Mouse (Mus musculus) layer of hippocampus, postnatal 36 days (tissue): ENCODE measurements around the gene Ippk. TPM values are rescaled to one million over a fixed set of nuclear protein-coding genes. Genes with fewer than 3 reads are reported as not detected.
A peak's percentile ranks its signal among the peaks of the same experiment; 100 is the strongest.

ENCODE experiments used
- DNase-seq, 2 experiments: peaks; one replicate each; pipeline ENCODE4 v3.0.0; 2022
- total RNA-seq, 2 experiments: library from RNA; stranded (reverse); gene quantifications; 2 replicates each; pipeline ENCODE4 v1.2.3; 2021

Gene Ippk
- total RNA-seq, 2 experiments from 2014 or later, result 34.5 to 37.9 TPM

DNA sequence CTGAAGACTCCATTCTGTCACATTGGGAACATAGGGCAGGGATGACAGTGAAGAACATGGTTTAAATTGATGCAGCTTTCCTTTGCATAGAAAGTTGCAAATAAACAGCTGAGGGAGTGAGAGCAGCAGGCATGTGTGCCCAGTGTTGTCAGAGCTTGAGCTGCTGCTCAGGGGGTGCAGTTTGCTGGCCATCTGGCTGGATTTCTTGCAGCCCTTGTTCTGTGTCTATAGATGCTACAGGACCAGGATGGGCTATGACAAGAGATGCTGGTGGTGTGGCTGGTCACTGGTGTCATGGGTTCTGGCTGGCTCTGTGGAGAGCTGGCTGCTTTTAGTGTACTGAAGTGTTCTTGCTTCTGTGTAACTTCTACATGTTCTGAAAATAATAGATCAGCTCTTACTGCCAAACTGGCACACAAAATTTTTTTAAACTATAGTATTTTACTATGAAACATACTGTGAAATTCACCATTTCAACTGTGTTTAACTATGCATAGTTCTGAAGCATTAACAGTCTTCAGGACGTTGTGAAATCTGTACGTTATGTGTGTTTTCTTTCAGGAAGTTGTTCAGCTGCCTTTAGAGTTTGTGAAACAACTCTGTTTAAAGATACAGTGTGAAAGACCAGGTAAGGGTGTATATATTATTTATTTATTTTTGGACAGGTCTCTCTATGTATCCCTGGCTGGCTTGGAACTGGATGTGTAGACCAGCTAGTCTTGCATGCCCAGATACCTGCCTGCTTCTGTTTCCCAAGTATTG lies 12.4 kb downstream of the Ippk start:
- DNase-seq, result no peak

DNA sequence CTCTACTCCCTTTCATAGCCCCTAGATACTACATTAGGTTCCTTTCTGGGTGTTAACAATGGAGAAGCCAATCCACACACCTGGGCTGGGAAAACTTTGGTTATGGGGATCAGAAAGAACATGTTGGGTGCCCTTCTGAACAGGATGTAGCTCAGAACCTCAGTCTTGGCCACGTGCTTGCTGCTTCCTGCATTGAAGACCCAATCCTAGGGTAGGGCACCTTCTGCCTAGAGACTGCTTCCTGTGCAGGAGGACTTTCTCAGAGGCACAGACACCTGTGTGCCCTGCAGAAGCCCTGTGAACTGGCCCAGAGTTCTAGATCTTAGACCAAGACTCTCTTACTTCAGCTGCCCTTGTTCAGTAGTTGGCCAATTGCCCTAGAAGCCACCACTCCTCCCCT lies 14.7 kb downstream of the Ippk start:
- no peak for DNase-seq

- DNase-seq, result no peak
These were observed 15.1 kb downstream of the Ippk start for GRCm38 (mm10) chr13:49436170-49436569.

- peak in 1 of 2 experiments; percentile 57 for DNase-seq
These were observed 23.4 kb downstream of the Ippk start for GRCm38 (mm10) chr13:49444451-49444850.

DNA sequence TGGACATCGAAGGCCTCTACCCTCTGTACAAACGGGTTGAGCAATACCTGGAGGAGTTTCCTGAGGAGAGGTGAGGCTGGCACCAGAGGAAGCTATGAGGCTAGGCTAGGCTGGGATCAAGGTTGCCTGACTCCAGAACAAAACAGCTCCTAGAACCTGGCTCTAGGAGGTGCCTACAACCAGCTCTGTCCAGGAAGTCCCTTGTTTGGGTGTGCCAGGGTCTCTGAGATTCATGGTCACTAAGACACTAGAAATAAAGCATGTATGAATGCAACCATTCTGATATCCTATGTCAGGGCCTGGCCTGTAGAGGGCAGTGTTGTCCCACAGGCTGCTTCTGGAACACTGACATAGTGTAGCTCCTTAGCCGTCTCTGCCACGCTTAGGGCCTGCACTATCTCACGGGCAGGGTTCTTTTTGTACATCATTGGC lies 28.3 kb downstream of the Ippk start:
- DNase-seq, result peak; percentile 82

GRCm38 (mm10) chr13:49460276-49460675 lies 39.2 kb downstream of the Ippk start:
- DNase-seq, result no peak

- peak; percentile 52 to 55 for DNase-seq
These were observed 39.8 kb downstream of the Ippk start for GRCm38 (mm10) chr13:49460692-49461414.

DNA sequence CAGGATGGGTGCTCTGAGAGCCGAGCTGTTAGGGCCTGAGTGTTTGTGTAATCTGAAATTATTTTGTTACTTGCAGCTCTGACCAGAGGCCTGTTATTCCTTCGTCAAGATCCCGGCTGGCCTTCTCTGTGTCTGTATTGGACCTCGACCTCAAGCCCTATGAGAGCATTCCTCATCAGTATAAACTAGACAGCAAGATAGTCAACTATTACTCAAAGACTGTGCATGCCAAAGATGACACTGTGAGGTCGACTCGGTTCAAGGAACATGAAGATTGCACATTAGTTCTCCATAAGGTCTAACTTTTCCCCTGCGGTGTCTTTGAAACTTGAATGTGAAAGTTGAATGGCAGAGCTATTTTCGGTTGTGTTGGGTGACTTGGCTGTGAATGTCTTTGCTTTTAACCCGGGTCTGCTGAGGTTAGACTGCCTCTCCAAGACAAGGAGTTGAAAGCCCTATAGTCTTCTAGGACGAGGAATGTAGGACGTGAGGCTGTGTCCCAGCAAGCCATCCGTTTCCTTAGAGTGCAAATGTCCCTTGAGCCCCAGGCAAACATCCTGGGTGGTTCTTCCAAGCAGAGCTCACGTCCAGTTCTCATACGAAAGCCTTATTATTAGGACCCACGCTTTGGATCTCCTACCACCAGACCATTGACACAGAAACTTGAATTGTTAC lies 40.5 kb downstream of the Ippk start:
- no peak for DNase-seq

DNA sequence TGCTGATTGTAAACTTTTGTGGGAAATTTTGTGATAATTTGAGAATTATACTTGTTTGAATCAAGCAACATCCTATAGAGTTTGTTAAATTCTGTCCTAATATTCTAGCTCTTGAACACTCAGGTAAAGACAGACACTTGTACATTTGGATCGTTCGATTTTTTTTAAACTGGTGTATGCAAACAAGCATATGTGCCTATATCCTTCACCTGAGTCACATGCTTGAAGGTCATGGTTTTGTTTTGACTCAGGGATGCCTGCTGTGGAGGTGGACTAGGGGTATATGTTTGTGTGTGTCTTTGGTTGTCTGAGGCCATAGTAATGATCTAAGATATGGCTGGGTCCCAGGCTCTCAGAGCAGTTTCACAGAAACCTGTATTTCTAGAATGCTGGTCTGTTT lies 41.9 kb downstream of the Ippk start:
- no peak for DNase-seq

DNA sequence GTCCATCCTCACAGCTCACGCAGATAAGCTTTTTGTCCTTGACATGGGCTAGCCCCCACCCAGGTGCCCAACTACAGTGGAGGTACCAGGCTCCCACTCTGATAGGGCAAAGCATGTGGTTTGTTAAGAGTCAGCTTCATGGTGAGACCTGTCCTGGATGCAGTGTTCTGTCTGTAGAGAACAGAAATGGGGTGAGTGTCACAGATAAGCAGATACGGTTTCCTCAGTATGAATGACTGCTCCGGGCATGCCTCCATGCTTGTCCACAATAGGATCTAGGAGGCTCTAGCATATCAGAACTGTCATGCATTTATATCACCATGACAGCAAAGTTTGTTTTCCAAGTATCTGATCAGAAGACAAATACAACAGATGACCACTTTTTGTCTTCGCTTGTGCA lies 44.8 kb downstream of the Ippk start:
- DNase-seq, result no peak

GRCm38 (mm10) chr13:49466393-49467075 lies 45.5 kb downstream of the Ippk start:
- no peak for DNase-seq

GRCm38 (mm10) chr13:49467585-49467984 lies 46.5 kb downstream of the Ippk start:
- DNase-seq, result no peak

DNA sequence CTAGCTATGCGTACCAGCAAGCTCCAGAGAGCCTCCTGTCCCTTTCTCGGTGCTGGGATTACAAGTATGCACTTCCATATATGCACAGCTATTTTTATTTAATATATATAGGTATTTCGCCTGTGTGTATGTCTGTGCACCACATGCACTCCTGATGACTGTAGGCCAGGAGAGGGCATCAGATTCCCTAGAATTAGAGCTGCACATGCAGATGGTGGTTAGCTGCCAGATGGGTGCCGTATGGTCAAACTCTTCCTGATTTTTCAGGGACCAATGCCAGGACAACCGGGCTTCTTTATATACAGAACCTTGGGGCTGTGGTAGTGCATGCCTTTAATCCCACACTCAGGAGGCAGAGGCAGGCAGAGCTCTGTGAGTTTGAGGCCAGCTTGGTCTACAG lies 48.0 kb downstream of the Ippk start:
- DNase-seq, result no peak

- DNase-seq, result no peak
These were observed 49.3 kb downstream of the Ippk start for GRCm38 (mm10) chr13:49470319-49470718.

DNA sequence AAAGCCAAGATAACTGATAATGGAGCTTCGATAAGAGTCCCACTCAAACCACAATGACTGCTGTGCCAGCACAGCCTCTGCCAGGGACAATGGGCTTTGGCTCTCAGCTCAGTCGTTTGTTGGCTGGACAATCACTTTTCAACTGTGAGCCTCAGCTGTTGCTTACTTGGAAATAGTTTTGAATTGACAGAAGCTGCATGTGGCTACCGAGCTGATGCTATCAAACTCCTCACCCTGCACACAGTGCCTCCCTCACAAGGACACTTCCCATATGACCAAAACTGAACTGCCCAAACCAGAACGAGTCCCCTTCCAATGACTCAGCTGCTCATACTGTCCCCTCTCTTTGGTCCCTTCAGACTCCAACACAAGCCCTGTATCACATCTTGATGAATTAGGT lies 49.8 kb downstream of the Ippk start:
- DNase-seq, result no peak

- DNase-seq, result no peak
These were observed 51.1 kb downstream of the Ippk start for GRCm38 (mm10) chr13:49471981-49472675.

DNA sequence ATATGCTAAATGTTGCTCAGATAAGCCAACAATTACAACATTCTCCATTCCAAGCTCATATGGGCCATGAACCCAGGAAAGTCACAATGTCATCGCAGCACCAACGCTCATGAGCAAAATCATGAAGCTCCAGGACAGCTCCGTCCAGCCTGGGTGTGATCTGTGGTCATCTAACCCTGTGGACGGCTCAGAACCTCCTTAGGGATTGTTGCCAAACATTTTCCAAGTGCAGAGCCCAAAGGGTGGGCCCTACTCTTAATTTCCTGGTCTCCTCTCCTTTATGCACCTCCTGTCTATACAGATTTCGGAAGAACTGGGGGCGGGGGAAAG lies 51.6 kb downstream of the Ippk start:
- DNase-seq, result no peak

DNA sequence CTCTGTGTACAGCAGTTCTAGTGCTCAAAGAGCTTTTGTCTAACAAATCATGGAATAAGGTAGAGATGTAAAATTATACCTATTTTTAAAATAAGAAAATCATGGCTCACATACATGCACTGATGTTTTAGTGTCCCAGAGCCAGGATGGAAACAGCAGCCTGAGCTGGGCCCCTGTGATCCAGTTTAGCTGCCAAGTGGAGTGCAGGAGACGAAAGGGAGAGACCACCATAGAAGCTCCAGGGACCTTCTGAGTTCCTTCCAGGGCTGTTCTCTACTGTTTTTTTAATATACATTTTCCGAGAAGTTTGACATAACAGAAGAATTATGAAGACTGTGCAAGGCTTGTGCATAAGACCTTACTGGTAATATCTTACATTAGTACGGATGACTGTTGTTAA lies 56.8 kb downstream of the Ippk start:
- DNase-seq, result no peak

DNA sequence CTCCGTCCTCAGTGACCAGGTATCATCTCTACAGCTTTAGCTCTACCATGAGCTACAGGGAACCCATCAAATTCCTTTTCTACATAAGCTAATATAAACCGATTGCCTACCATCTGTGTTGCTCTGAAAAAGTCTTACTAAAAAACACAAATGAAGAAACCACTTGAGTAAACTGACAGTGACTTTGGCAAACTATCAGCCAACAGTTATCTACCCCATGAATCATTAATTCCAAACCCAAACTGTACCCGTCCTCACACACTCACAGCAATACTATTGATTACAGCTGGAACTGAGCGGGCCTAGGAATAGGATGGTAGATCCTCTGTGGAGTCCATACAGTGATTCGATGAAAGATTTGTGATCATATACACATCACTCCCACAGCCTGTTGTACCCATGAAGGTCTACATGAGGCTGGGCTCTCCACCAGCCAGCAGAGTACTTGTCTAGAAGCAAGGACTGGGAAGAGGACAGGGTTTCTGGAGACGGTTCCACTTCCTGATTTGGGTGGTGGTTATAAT lies 57.9 kb downstream of the Ippk start:
- DNase-seq, result no peak

DNA sequence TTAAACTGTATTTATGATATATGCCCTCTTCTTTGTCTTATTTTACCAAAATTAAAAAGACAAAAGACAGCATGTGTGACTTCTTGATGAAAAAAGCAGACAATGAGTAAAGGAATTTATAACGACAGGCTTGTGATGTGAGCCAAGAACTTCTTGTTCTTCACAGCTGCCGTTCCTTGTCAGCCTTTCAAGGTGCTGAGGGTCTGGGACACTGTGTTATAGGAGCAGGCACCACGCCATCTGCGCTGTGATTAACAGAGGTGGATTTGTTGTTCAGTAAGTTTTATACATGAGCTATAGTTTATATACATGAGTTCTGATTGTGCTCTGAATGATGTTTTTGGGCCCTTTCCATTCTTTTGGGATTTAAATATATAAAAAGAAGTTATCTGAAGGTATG lies 58.4 kb downstream of the Ippk start:
- DNase-seq, result no peak

GRCm38 (mm10) chr13:49480057-49480456 lies 59.0 kb downstream of the Ippk start:
- DNase-seq, result peak in 1 of 2 experiments; percentile 47

DNA sequence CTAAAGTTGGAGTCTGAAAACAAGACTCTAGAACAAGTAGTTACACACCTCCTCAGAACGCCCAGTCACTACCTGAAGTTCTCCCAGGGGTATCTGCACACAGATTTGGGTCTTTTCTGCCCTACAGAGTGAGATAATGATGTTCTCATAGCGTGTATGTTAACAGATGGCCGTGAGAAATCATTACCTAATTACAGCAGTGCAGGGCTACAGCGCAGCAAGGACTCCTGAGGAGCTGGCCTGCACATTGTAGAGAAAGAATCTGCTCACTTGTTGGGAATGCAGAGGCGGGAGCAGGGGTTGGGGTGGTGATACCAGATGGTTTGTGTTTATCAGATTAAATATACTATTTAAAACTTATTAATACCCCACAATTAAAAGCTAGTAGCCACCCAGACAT lies 59.5 kb downstream of the Ippk start:
- peak; percentile 34 to 40 for DNase-seq
